Mouse (Mus musculus) liver, postnatal 0 days (tissue): ENCODE data around the gene 4930404H24Rik. TPM values are rescaled to one million over a fixed set of nuclear protein-coding genes. Genes with fewer than 3 reads are reported as not detected.

ENCODE experiments used
- ATAC-seq: fragments of 200-750 bp; cut with Nextera tagmentation; 2 replicates; pipeline ENCODE4 v1.8.0; 2017; ENCODE audit warnings: mild to moderate bottlenecking, moderate library complexity
- DNase-seq: peaks from one replicate; pipeline ENCODE4 v3.0.0-alpha.2; 2016
- H3K27ac ChIP-seq: fragments of 300-500 bp; sonication (generic); 2 replicates; pipeline ENCODE4 v1.5.1; 2014; ENCODE audit warnings: antibody characterized with exemption, moderate library complexity, mild to moderate bottlenecking, low read depth
- H3K27me3 ChIP-seq: fragments of 300-500 bp; sonication (generic); 2 replicates; pipeline ENCODE4 v1.6.1; 2014; ENCODE audit warnings: low read length, control low read depth, mixed read lengths; ENCODE audit not compliant: insufficient read depth
- H3K36me3 ChIP-seq: fragments of 300-500 bp; sonication (generic); replicated peaks from 2 replicates; pipeline ENCODE4 v1.6.1; 2014; ENCODE audit warnings: mild to moderate bottlenecking, control low read depth, low read length, moderate library complexity, mixed read lengths; ENCODE audit not compliant: insufficient read depth
- H3K4me1 ChIP-seq: fragments of 300-500 bp; sonication (generic); 2 replicates; pipeline ENCODE4 v1.6.1; 2014; ENCODE audit warnings: antibody characterized with exemption, mild to moderate bottlenecking, control low read depth; ENCODE audit not compliant: insufficient read depth
- H3K4me2 ChIP-seq: fragments of 300-500 bp; sonication (generic); 2 replicates; pipeline ENCODE4 v1.6.1; 2014; ENCODE audit warnings: low read depth, mild to moderate bottlenecking, low read length, moderate library complexity, mixed read lengths
- H3K4me3 ChIP-seq: fragments of 300-500 bp; sonication (generic); 2 replicates; pipeline ENCODE4 v1.5.1; 2014; ENCODE audit warnings: low read depth, low read length
- H3K9ac ChIP-seq: fragments of 300-500 bp; sonication (generic); replicated peaks from 2 replicates; pipeline ENCODE4 v1.6.1; 2014; ENCODE audit warnings: mild to moderate bottlenecking, moderate library complexity
- H3K9me3 ChIP-seq: fragments of 300-500 bp; sonication (generic); 2 replicates; pipeline ENCODE4 v1.6.1; 2016; ENCODE audit warnings: mild to moderate bottlenecking, control low read depth, low read length, mixed read lengths
- CTCF ChIP-seq: sonication (generic); IDR thresholded peaks from 2 replicates; pipeline ENCODE4 v1.5.1; 2016; ENCODE audit warnings: antibody characterized with exemption, low read depth
- EP300 ChIP-seq: IDR thresholded peaks from 2 replicates; pipeline ENCODE4 v1.6.1; 2016; ENCODE audit warnings: antibody characterized with exemption, low read depth, mild to moderate bottlenecking
- WGBS: fragments of 180-500 bp; shearing (Covaris S2); extraction: QIAGEN DNeasy Blood & Tissue Kit; methylation state at CpG from one replicate; pipeline ENCODE4 v1.1.7; 2014; ENCODE audit not compliant: insufficient replicate concordance; 5-methylcytosine and 5-hydroxymethylcytosine counted together
- polyA plus RNA-seq: library from polyadenylated mRNA; unstranded; fragments of >200 nt; fragmentation: Nextera tagmentation; extraction: Ambion mirVana; gene quantifications from 2 replicates; pipeline ENCODE4 v1.2.1, GENCODE M21; 2015

The 4930404H24Rik gene
- polyA plus RNA-seq, 1 experiment from 2014 or later = not detected

- Histone ChIP-seq H3K9me3 (no peaks in the 10 kb centered on the region), H3K36me3 (no peaks in the 10 kb centered on the region), H3K27me3 (no peaks in the 10 kb centered on the region), H3K27ac (peak overlapping the region; percentile 91), H3K4me2 (no peak overlapping the region), H3K9ac (no peak overlapping the region), H3K4me1 (peaks cover 48% of the 10 kb centered on the region), H3K4me3 (no peak overlapping the region)
- DNase-seq (no peak), ATAC-seq (no peak)
- TF ChIP-seq CTCF (no peak), EP300 (no peak)
- 79% methylated on average over 13 of the region's 13 CpGs for WGBS
Measured at GRCm38 (mm10) chr2:153496898-153497297, 4.3 kb downstream of the 4930404H24Rik start.

DNA sequence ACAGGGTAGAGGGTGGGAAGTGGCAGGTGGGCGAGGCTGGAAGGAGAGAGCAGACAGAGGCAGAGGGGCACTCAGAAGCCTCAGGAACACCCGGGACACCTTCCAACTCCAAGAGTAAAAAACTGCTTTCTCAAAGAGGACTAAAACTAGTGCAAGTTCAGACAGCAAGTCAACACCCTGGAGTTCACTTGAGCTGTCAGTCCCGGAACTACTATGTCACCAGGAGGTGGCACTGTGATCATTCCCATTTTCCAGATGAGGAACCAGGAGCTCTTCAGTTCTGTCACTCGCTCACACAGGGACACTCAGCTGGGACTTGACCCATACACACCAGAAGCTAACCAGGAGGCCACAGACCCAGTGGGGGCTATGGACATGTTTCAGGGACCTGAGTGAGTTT lies 6.6 kb downstream of the 4930404H24Rik start:
- H3K9ac ChIP-seq = no peak overlapping the region
- DNase-seq = no peak
- H3K4me1 ChIP-seq = peaks cover 30% of the 10 kb centered on the region
- H3K27me3 ChIP-seq = no peaks in the 10 kb centered on the region
- TF ChIP-seq CTCF (peak; percentile 72), EP300 (no peak)
- ATAC-seq = no peak
- 58% methylated on average over 4 of the region's 4 CpGs for WGBS
- H3K27ac ChIP-seq = no peak overlapping the region
- no peak overlapping the region for H3K4me3 ChIP-seq
- no peaks in the 10 kb centered on the region for H3K36me3 ChIP-seq
- no peak overlapping the region for H3K4me2 ChIP-seq
- no peaks in the 10 kb centered on the region for H3K9me3 ChIP-seq

- no peaks in the 10 kb centered on the region for H3K9me3 ChIP-seq
- DNase-seq = no peak
- no peaks in the 10 kb centered on the region for H3K36me3 ChIP-seq
- no peak for TF ChIP-seq EP300
- TF ChIP-seq CTCF = no peak
- H3K27me3 ChIP-seq = no peaks in the 10 kb centered on the region
- ATAC-seq = no peak
- H3K9ac ChIP-seq = no peak overlapping the region
- no peak overlapping the region for H3K4me3 ChIP-seq
- no peak overlapping the region for H3K27ac ChIP-seq
- whole genome bisulfite sequencing = 61% methylated on average over 5 of the region's 5 CpGs
- H3K4me1 ChIP-seq = peaks cover 11% of the 10 kb centered on the region
- no peak overlapping the region for H3K4me2 ChIP-seq
Measured at GRCm38 (mm10) chr2:153506385-153506784, 13.8 kb downstream of the 4930404H24Rik start.

DNA sequence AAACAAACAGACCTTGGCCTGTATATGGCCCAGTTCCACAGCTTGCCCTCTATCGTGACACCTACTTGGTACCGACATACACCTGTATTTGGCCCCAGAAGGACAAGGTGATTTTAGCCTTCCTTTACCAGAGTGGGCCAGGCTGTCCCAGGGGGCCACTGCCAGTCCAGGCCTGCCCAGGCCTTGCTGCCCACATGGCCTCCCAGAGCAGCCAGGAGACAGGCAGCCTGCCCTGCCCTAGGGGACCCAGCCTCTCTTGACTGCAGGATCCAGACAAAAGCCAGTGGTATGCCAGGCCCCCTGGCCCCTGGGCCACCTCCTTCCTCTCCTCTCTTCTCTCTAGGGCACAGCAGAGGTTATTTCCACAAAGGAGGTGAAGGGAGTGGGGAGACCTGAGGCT lies 15.4 kb downstream of the 4930404H24Rik start:
- Histone ChIP-seq H3K4me1 (peaks cover 11% of the 10 kb centered on the region), H3K9ac (no peak overlapping the region), H3K27me3 (no peaks in the 10 kb centered on the region), H3K9me3 (no peaks in the 10 kb centered on the region), H3K4me3 (no peak overlapping the region), H3K36me3 (no peaks in the 10 kb centered on the region), H3K27ac (no peak overlapping the region), H3K4me2 (no peak overlapping the region)
- TF ChIP-seq EP300 = no peak
- no peak for TF ChIP-seq CTCF
- ATAC-seq (no peak), DNase-seq (no peak)
- WGBS = 94% methylated on average over 2 of the region's 2 CpGs

GRCm38 (mm10) chr2:153508405-153508804 lies 15.8 kb downstream of the 4930404H24Rik start:
- Histone ChIP-seq H3K36me3 (no peaks in the 10 kb centered on the region), H3K27ac (no peak overlapping the region), H3K4me3 (no peak overlapping the region), H3K4me2 (no peak overlapping the region), H3K27me3 (no peaks in the 10 kb centered on the region), H3K9ac (no peak overlapping the region), H3K4me1 (peaks cover 11% of the 10 kb centered on the region), H3K9me3 (no peaks in the 10 kb centered on the region)
- no peak for TF ChIP-seq EP300
- TF ChIP-seq CTCF = no peak
- whole genome bisulfite sequencing = 72% methylated on average over 3 of the region's 3 CpGs
- no peak for DNase-seq
- ATAC-seq = no peak

- Histone ChIP-seq H3K27ac (no peak overlapping the region), H3K9me3 (no peaks in the 10 kb centered on the region), H3K4me1 (peaks cover 11% of the 10 kb centered on the region), H3K27me3 (no peaks in the 10 kb centered on the region), H3K36me3 (no peaks in the 10 kb centered on the region), H3K4me3 (no peak overlapping the region), H3K4me2 (0 out of 2 replicates have a peak overlapping the region, but pooled peaks have one; percentile 6), H3K9ac (no peak overlapping the region; the same call in 1 of the 2 replicates)
- no peak for ATAC-seq
- no peak for DNase-seq
- TF ChIP-seq CTCF (no peak), EP300 (no peak)
- 33% methylated on average over 18 of the region's 18 CpGs for WGBS
Measured at GRCm38 (mm10) chr2:153509211-153510029, 16.8 kb downstream of the 4930404H24Rik start.
